Mouse (Mus musculus) left cerebral cortex, postnatal 25 days (tissue): ENCODE data around the gene Cdh1. TPM values are rescaled to one million over a fixed set of nuclear protein-coding genes. Genes with fewer than 3 reads are reported as not detected.
A peak's percentile ranks its signal among the peaks of the same experiment; 100 is the strongest.
"Not testable (repeated sequence)": the region's sequence is repeated elsewhere in the genome, so short reads cannot be mapped to it uniquely, and the experiment has no call there.

ENCODE experiments used
- DNase-seq, 2 experiments: peaks; one replicate each; pipeline ENCODE4 v3.0.0; 2022; ENCODE audit warnings: low spot score in 2 of 2, mixed read lengths in 1 of 2
- intact Hi-C: fragments of 180-260 bp; cut with DNase I; formaldehyde crosslinking; loops from one replicate; pipeline ENCODE4 v1.15.1; 2025
- total RNA-seq, 2 experiments: library from RNA; stranded (reverse); gene quantifications; 2 replicates each; pipeline ENCODE4 v1.2.3; 2021

The Cdh1 gene
- 1 to 10 TPM; 2.3 to 2.5 TPM for total RNA-seq

- DNase-seq = peak; percentile 8 to 23
- intact Hi-C loops = no loop called here
Observed at GRCm38 (mm10) chr8:106603131-106603819, at the start of gene Cdh1. Cdh1 (plus strand) TSS chr8:106603351.

DNA sequence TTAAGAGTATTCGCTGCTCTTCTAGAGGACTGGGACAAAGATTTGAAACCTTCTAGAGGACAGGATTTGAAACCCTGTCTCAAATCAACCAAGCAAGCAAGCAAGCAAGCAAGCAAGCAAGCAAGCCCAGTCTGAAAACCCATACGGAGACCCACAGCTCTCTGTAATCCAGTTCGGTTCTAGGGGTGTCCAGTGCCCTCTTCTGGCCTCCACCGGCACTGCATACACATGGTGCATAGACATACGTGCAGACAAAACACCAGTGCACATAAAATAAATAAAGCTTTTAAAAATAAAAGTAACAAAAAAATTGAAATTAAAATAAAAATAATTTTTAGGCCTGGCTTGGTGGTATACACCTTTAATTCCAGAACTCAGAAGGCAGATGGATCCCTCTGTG, 49.1 kb upstream of the Cdh1 start:
- no peak for DNase-seq
- intact Hi-C loops = no loop called here

- intact Hi-C loops = no loop called here
Observed at GRCm38 (mm10) chr8:106556068-106556645, 47.0 kb upstream of the Cdh1 start.

DNA sequence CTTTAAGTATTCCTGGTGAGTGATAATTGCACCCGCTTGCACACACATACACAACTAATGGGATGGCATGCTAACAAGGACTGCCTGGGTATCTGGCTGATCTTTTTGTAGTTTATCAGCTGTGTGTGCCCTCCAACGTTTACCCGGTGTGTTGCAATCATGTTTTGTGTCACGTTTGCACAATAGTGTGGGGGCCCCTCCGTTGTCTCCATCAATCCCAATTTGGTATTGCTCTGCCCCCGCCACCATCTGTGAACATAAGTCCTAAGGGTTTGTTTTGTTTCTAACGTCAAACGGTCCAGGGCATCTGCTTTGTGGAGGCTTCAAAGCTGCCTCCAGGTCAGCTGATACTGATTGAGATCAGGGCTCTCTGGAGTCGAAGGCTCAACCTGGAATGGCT, 43.3 kb upstream of the Cdh1 start:
- intact Hi-C loops = loop anchor here (2.0 kb wide), 1 partner anchor 87 kb away; no protein-coding TSS in a partner anchor

More at GRCm38 (mm10) chr8:106556068-106556645, 47.0 kb upstream of the Cdh1 start:
- no peak for DNase-seq

GRCm38 (mm10) chr8:106561097-106561865, 41.9 kb upstream of the Cdh1 start:
- intact Hi-C loops = loop anchor here (2.0 kb wide), 1 partner anchor 86 kb away; no protein-coding TSS in a partner anchor
- peak; percentile 11 for DNase-seq

More for the DNA sequence above, 43.3 kb upstream of the Cdh1 start:
- no peak for DNase-seq

DNA sequence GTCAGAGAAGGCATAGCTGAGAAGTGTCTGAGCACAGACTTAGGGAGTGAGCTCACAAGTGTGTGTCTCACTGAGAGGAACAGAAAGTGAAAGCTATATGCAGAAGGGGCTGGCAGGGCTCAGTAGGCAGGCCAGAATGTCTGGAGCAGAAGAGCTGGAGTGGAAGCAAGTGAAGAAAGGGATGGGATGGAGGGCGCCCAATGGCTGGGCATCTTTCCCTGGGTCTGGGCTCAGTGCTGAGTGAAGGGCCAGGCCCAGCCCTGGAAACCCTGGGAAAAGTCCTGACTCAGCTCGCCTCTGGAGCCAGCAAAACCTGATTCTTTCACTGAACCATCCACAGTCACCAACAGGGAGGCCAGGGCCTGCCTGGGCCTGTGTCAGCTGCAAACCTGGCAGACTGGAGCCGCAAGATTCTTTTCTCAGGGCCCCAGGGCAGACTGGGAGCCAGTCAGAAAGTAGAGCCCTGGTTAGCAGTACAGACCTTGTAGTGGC, 39.4 kb upstream of the Cdh1 start:
- no peak for DNase-seq
- intact Hi-C loops = no loop called here

DNA sequence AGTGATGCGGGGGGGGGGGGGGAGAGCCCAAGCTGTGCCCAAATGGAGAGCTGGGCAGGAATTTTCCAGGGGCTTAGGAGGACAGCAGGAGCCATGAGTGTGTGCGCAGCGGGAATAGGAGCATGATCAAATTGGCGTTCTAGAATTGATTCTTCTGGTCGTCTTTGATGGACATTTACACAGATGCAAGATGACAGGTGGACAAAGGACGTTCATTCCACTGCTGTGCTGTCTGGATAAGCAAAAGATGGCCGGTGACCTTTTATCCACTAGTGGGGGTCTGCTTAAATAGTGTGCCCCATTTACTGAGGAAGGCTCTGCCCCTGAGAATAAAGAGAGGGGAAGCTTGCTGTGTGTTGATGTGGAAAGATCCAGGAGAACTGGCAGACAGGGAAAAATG, 34.1 kb upstream of the Cdh1 start:
- intact Hi-C loops = no loop called here
- no peak for DNase-seq

- no peak for DNase-seq
- intact Hi-C loops = no loop called here
Observed at GRCm38 (mm10) chr8:106570386-106570785, 32.8 kb upstream of the Cdh1 start.

DNA sequence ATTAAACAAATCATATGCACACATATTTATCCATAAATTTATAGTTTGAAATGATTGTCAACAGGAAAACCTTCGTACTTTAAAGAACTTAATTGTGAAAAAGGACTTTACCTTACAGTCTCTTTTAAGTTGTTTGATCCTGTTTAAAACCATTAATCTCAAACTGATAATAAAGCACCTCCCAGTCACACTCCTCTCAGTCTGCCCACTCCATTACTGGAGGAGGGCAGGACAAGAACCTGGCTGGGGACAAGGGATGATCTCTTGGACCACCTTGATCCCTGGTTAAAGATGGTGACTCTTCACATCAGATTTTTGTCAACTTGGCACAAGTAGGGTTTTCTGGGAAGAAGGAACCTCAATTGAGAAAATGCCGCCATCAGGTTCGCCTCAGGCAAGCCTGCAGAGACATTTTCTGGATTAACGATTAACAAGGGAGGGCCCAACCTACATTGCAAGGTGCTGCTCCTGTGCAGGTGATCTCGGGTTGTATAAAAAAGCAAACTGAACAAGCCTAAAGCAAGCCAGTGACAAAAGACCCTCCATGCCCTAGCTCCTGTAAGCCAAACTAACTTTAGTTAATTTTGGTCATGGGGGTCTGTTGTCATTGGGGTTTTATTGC, 31.5 kb upstream of the Cdh1 start:
- intact Hi-C loops = no loop called here

GRCm38 (mm10) chr8:106572175-106572574, 31.0 kb upstream of the Cdh1 start:
- intact Hi-C loops, DNase-seq: not testable (repeated sequence)

More for the DNA sequence above, 31.5 kb upstream of the Cdh1 start:
- no peak for DNase-seq

DNA sequence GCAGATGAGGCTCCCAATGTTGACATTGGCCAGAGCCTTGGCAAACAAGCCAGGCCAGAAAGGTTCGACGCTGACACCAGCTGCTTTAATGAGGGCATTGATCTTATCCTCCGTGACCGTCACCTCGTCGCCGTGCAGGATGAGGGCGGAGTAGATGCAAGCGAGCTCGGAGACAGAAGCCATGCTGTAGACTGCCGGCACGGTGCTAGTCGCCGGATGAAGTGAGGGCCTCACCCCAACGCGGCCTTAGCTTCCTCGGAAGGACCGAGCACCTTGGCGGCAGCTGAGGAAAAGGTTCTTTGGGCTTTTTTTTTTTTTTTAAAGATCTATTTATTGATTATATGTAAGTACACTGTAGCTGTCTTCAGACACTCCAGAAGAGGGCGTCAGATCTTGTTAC, 30.0 kb upstream of the Cdh1 start, which contains the start of gene Gm10073:
Gene Gm10073, minus strand, starts transcription at position 294 of the 400 bp plus-strand sequence.
- intact Hi-C loops, DNase-seq: not testable (repeated sequence)

GRCm38 (mm10) chr8:106574283-106574682, 28.9 kb upstream of the Cdh1 start:
- intact Hi-C loops = no loop called here

GRCm38 (mm10) chr8:106576849-106577555, 26.1 kb upstream of the Cdh1 start:
- intact Hi-C loops = no loop called here
- DNase-seq = no peak

More at GRCm38 (mm10) chr8:106574283-106574682, 28.9 kb upstream of the Cdh1 start:
- no peak for DNase-seq

DNA sequence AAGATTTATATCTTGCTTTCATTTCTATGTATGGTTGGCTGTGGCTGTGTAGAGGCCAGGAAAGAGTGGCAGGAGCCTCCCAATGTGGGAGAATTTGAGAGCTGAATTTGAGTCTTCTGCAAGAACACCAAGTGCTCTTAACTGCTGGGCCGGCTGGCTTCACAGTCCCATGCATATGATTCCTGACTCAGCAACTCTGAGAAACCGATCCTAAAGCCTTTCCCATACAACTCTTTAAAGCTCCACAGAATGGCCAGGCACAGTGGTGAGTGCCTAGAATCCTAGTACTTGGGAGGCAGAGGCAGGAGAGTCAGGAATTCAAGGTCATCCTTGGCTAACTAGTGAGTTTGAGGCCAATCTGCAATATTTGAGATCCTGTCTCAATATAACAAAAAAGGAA, 23.6 kb upstream of the Cdh1 start:
- intact Hi-C loops = no loop called here
- DNase-seq = no peak

GRCm38 (mm10) chr8:106581344-106582088, 21.6 kb upstream of the Cdh1 start:
- intact Hi-C loops = no loop called here
- DNase-seq = peak in 1 of 2 experiments; percentile 22

GRCm38 (mm10) chr8:106584942-106585670, 18.0 kb upstream of the Cdh1 start:
- no peak for DNase-seq
- intact Hi-C loops = no loop called here

- DNase-seq = no peak
- intact Hi-C loops = no loop called here
Observed at GRCm38 (mm10) chr8:106585671-106586037, 17.5 kb upstream of the Cdh1 start.

DNA sequence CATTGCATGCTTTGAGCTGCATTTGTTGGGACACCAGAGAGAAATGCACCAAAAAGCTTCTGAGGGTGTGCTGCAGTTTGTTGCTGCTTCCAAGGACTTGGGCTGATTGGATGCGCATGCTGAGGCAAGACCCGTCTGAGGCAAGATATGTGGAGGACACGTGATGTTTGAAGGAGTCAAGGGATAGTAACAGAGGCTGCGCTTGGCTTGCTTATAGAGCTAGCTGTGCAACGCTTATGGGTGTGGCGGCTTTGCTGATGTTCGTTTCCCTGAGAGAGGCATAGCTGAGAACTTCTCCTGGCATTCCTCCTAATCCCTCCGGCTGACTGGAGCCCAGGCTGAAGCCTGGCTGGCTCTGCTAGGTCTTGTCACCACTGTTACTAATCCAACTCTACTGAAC, 16.3 kb upstream of the Cdh1 start:
- no peak for DNase-seq

More for the DNA sequence above, 16.3 kb upstream of the Cdh1 start:
- intact Hi-C loops = no loop called here
